Mouse (Mus musculus): Measurements from ENCODE around the gene Iglon5. TPM values are rescaled to one million over a fixed set of nuclear protein-coding genes. Genes with fewer than 3 reads are reported as not detected.

The Iglon5 gene
- not detected in 2 replicates for total RNA-seq (2015)
- total RNA-seq (2017): not detected in 2 replicates

GRCm38 (mm10) chr7:43489631-43490125 lies at the start of gene Iglon5:
Gene Iglon5, minus strand, starts transcription at chr7:43490075.
- ATAC-seq (replicated peaks; ENCODE audit: poor library complexity): no peak

- peak; percentile 58 for ATAC-seq (replicated peaks; ENCODE audit: poor library complexity)
Measured at GRCm38 (mm10) chr7:43538524-43538923, 48.6 kb upstream of the Iglon5 start.

- peak; percentile 85 for ATAC-seq (replicated peaks; ENCODE audit: poor library complexity)
Measured at GRCm38 (mm10) chr7:43532936-43533505, 43.1 kb upstream of the Iglon5 start.

- peak; percentile 74 for ATAC-seq (replicated peaks; ENCODE audit: poor library complexity)
Measured at GRCm38 (mm10) chr7:43530216-43530785, 40.4 kb upstream of the Iglon5 start.

GRCm38 (mm10) chr7:43525313-43525712 lies 35.4 kb upstream of the Iglon5 start:
- ATAC-seq (replicated peaks; ENCODE audit: poor library complexity): peak; percentile 64

- no peak for ATAC-seq (replicated peaks; ENCODE audit: poor library complexity)
Measured at GRCm38 (mm10) chr7:43522776-43523175, 32.9 kb upstream of the Iglon5 start.

- no peak for ATAC-seq (replicated peaks; ENCODE audit: poor library complexity)
Measured at GRCm38 (mm10) chr7:43518341-43518740, 28.5 kb upstream of the Iglon5 start.

GRCm38 (mm10) chr7:43515076-43515475 lies 25.2 kb upstream of the Iglon5 start:
- no peak for ATAC-seq (replicated peaks; ENCODE audit: poor library complexity)

GRCm38 (mm10) chr7:43512519-43512918 lies 22.6 kb upstream of the Iglon5 start:
- no peak for ATAC-seq (replicated peaks; ENCODE audit: poor library complexity)

- peak; percentile 57 for ATAC-seq (replicated peaks; ENCODE audit: poor library complexity)
Measured at GRCm38 (mm10) chr7:43511707-43512478, 22.0 kb upstream of the Iglon5 start.

- peak; percentile 95 for ATAC-seq (replicated peaks; ENCODE audit: poor library complexity)
Measured at GRCm38 (mm10) chr7:43495343-43496021, 5.6 kb upstream of the Iglon5 start.

- ATAC-seq (replicated peaks; ENCODE audit: poor library complexity): no peak
Measured at GRCm38 (mm10) chr7:43490861-43491260, 986 bp upstream of the Iglon5 start.

GRCm38 (mm10) chr7:43490182-43490584 lies 308 bp upstream of the Iglon5 start:
- no peak for ATAC-seq (replicated peaks; ENCODE audit: poor library complexity)

GRCm38 (mm10) chr7:43488646-43489045 lies 1.2 kb downstream of the Iglon5 start:
- 0 out of 2 replicates have a peak, but pooled peaks have one; percentile 4 for ATAC-seq (replicated peaks; ENCODE audit: poor library complexity)

- ATAC-seq (replicated peaks; ENCODE audit: poor library complexity): peak; percentile 64; the same call in 1 of the 2 replicates
Measured at GRCm38 (mm10) chr7:43483236-43483635, 6.6 kb downstream of the Iglon5 start.

- no peak for ATAC-seq (replicated peaks; ENCODE audit: poor library complexity)
Measured at GRCm38 (mm10) chr7:43482090-43482716, 7.7 kb downstream of the Iglon5 start.

GRCm38 (mm10) chr7:43481191-43481590 lies 8.7 kb downstream of the Iglon5 start:
- ATAC-seq (replicated peaks; ENCODE audit: poor library complexity): no peak

GRCm38 (mm10) chr7:43476376-43476775 lies 13.5 kb downstream of the Iglon5 start:
- no peak for ATAC-seq (replicated peaks; ENCODE audit: poor library complexity)

- ATAC-seq (replicated peaks; ENCODE audit: poor library complexity): peak; percentile 77
Measured at GRCm38 (mm10) chr7:43475706-43476105, 14.2 kb downstream of the Iglon5 start.

GRCm38 (mm10) chr7:43470373-43470772 lies 19.5 kb downstream of the Iglon5 start:
- 0 out of 2 replicates have a peak, but pooled peaks have one; percentile 16 for ATAC-seq (replicated peaks; ENCODE audit: poor library complexity)

Measured in megakaryocyte progenitor cell, adult 5-6 weeks (primary cell).